Mouse (Mus musculus): ENCODE results near the gene Rprd1b.

DNA sequence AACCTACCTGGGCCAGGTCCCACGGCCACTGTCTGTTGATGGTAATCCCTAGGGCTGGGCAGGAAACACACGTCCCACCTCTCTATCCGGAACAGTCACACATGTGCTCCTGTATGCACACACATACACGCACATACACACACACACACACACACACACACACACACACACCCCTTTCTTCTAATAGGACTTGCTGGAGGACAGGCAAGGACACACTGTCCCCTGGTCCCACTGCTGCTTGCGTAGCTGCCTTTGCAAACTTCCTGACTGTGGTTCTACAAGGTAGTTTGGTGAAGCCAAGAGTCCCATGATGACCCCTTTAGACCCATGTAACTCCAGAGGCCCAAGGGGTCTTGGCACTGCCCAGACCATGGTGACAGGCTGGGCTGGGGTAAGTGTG, 112.4 kb downstream of the Rprd1b start:
- TF ChIP-seq CTCF (IDR thresholded peaks at IDR 0.05; ENCODE audit: control insufficient read depth, insufficient read depth, insufficient read length) (no peak), FOSL1 (IDR thresholded peaks at IDR 0.05; ENCODE audit: insufficient read depth, low read length, poor library complexity, severe bottlenecking) (no peak), MYOG (IDR thresholded peaks at IDR 0.05; ENCODE audit: control insufficient read depth, extremely low read depth, insufficient read length) (no peak), USF1 (IDR thresholded peaks at IDR 0.05; ENCODE audit: low read depth) (no peak), MYOD1 (IDR thresholded peaks at IDR 0.05; ENCODE audit: control insufficient read depth, insufficient read length, low read depth) (no peak), CEBPB (IDR thresholded peaks at IDR 0.05; ENCODE audit: low read depth) (no peak), MAX (IDR thresholded peaks at IDR 0.05) (no peak)

All from C2C12 (cell line).